Mouse (Mus musculus): ENCODE results near the gene Tnik.

- TF ChIP-seq CTCF (conservative IDR thresholded peaks at IDR 0.05; ENCODE audit: low read length) (no peak), NANOG (IDR thresholded peaks at IDR 0.05; ENCODE audit: borderline replicate concordance, low read length) (no peak), POU5F1 (IDR thresholded peaks at IDR 0.05; ENCODE audit: borderline replicate concordance, low read length) (no peak)
Observed at GRCm38 (mm10) chr3:28265183-28265582, 2.2 kb downstream of the Tnik start.

All from E14TG2a.4 (cell line).